Mouse (Mus musculus) ES-E14 (cell line): ENCODE data around the gene Zfp111. TPM values are rescaled to one million over a fixed set of nuclear protein-coding genes. Genes with fewer than 3 reads are reported as not detected.

Experiments
- DNase-seq: peaks from one replicate; pipeline ENCODE4 v3.0.0-alpha.2; 2013; ENCODE audit warnings: low read depth, low spot score
- H3K27ac ChIP-seq: 2 replicates; pipeline ENCODE4 v1.5.1; 2012; ENCODE audit warnings: low read depth, mild to moderate bottlenecking, low read length, moderate library complexity, mixed read lengths; ENCODE audit not compliant: poor library complexity, insufficient read depth, severe bottlenecking
- H3K36me3 ChIP-seq: 2 replicates; pipeline ENCODE4 v1.6.1; 2012; ENCODE audit warnings: mild to moderate bottlenecking, low read length, moderate library complexity, mixed read lengths; ENCODE audit not compliant: control insufficient read depth, poor library complexity, insufficient read depth, severe bottlenecking
- H3K4me1 ChIP-seq, 2 experiments: fragments of 150-350 bp in 1 of 2; sonication (generic) in 1 of 2; 2 replicates each; pipeline ENCODE4 v1.6.1; 2012; ENCODE audit warnings: low read length in 2 of 2, mild to moderate bottlenecking in 1 of 2, mixed read lengths in 1 of 2; ENCODE audit not compliant: control insufficient read depth in 2 of 2, insufficient read depth in 2 of 2, poor library complexity in 1 of 2
- H3K4me3 ChIP-seq, 2 experiments: fragments of 150-350 bp in 1 of 2; sonication (generic) in 1 of 2; 2 replicates each; pipeline ENCODE4 v1.5.1; 2012; ENCODE audit warnings: low read length in 2 of 2, low read depth in 1 of 2, mild to moderate bottlenecking in 1 of 2, mixed read lengths in 1 of 2; ENCODE audit not compliant: insufficient read depth in 1 of 2, poor library complexity in 1 of 2, severe bottlenecking in 1 of 2
- H3K9ac ChIP-seq: 2 replicates; pipeline ENCODE4 v1.6.1; 2012; ENCODE audit warnings: low read depth, mild to moderate bottlenecking, low read length, mixed read lengths; ENCODE audit not compliant: poor library complexity, insufficient read depth, severe bottlenecking
- H3K9me3 ChIP-seq: fragments of 150-350 bp; sonication (generic); 2 replicates; pipeline ENCODE4 v1.6.1; 2012; ENCODE audit warnings: low read depth, mild to moderate bottlenecking, low read length; ENCODE audit not compliant: control insufficient read depth, insufficient read depth
- CHD2 ChIP-seq: IDR thresholded peaks from 2 replicates; pipeline ENCODE4 v1.6.1; 2014; ENCODE audit warnings: mild to moderate bottlenecking, low read depth, low read length, inconsistent platforms
- HCFC1 ChIP-seq: IDR thresholded peaks from 2 replicates; pipeline ENCODE4 v1.6.1; 2012; ENCODE audit warnings: low read length, inconsistent platforms, borderline replicate concordance; ENCODE audit not compliant: insufficient read depth
- MAFK ChIP-seq: IDR thresholded peaks from 2 replicates; pipeline ENCODE4 v1.6.1; 2014; ENCODE audit warnings: mild to moderate bottlenecking, low read depth, low read length, inconsistent platforms; ENCODE audit not compliant: insufficient read depth
- ZC3H11A ChIP-seq: IDR thresholded peaks from 2 replicates; pipeline ENCODE4 v1.6.1; 2012; ENCODE audit warnings: low read depth, mild to moderate bottlenecking, inconsistent platforms, low read length, borderline replicate concordance
- ZNF384 ChIP-seq: IDR thresholded peaks from 2 replicates; pipeline ENCODE4 v1.6.1; 2012; ENCODE audit warnings: low read depth, low read length, inconsistent platforms
- in situ Hi-C, 2 experiments: fragments of 600-800 bp; cut with MboI; formaldehyde crosslinking; loops; one replicate each; pipeline ENCODE4 v1.15.1; 2025; ENCODE audit warnings: low sequenced_read_pairs in 2 of 2, inconsistent platforms in 1 of 2; ENCODE audit not compliant: unreplicated experiment in 2 of 2
- total RNA-seq: library from RNA; depleted of rRNA; stranded (reverse); fragments of 300-350 nt; gene quantifications from 2 replicates; pipeline ENCODE4 v1.2.3, GENCODE M21; 2012

Gene Zfp111
- total RNA-seq, 1 experiment: 8.5 TPM

DNA sequence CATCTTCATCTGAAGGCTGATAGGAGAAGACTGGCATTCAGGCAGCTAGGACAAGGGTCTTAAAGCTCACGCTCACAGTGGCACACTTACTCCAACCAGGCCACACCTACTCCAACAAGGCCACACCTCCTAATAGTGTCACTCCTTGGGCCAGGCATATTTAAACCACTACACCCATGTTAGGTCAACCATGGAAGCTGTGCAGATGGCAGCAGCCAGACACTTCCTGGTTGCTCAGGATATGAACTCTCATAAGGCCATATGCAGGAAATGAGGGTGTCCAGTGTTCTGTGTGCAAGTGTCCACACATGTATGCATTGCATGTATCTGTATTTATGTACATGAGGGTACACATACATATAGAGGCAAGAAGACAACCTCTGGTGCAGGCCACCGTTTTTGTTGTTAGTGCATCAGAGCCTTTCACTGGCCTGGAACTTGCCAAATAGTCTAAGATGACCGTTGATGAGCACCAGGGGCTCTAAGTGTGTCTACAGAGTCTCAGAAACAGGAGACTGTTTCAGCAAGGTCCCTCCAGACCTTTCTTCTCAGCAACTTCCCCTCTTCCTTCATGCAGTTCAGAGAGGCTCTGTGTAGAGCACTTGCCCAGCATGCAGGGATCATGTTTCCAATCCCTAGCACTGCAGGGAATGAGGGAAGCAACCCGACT lies 22.2 kb downstream of the Zfp111 start:
- no peak overlapping the region for H3K9ac ChIP-seq
- DNase-seq: no peak
- TF ChIP-seq ZNF384 (no peak), MAFK (no peak), HCFC1 (no peak), ZC3H11A (no peak), CHD2 (no peak)
- no peaks in the 10 kb centered on the region for H3K9me3 ChIP-seq
- in situ Hi-C loops: no loop called here
- H3K4me3 ChIP-seq: no peak overlapping the region
- H3K4me1 ChIP-seq: peaks cover 0 to 2% of the 10 kb centered on the region in 2 experiments; a peak in 2 of 4 replicates
- H3K36me3 ChIP-seq: no peaks in the 10 kb centered on the region
- no peak overlapping the region for H3K27ac ChIP-seq

DNA sequence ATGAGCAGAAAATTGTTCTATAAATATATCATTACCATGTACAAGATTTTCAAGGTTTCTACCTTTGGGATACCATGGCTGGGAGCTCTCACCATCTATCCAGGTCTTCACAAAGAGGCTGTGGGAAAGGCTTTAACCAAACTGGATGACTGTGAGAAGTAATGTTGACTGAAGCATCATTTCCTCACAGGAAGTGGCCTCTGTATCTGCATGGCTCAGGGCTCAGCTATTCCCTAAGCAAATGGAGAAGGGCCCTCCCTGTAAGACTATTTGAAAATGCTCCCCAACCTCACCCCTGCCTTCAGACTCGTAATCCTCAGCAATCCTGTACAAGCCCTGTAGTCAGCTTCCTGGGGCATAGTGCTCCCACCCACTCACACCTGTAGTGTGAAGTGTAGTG lies 23.6 kb downstream of the Zfp111 start:
- DNase-seq: no peak
- in situ Hi-C loops: no loop called here
- TF ChIP-seq ZC3H11A: no peak
- no peak for TF ChIP-seq MAFK
- no peak for TF ChIP-seq ZNF384
- TF ChIP-seq CHD2: no peak
- TF ChIP-seq HCFC1: no peak
- Histone ChIP-seq H3K36me3 (no peaks in the 10 kb centered on the region), H3K4me3 (no peak overlapping the region), H3K9ac (no peak overlapping the region), H3K27ac (no peak overlapping the region), H3K4me1 (peaks cover 0 to 2% of the 10 kb centered on the region in 2 experiments; a peak in 2 of 4 replicates), H3K9me3 (no peaks in the 10 kb centered on the region)

DNA sequence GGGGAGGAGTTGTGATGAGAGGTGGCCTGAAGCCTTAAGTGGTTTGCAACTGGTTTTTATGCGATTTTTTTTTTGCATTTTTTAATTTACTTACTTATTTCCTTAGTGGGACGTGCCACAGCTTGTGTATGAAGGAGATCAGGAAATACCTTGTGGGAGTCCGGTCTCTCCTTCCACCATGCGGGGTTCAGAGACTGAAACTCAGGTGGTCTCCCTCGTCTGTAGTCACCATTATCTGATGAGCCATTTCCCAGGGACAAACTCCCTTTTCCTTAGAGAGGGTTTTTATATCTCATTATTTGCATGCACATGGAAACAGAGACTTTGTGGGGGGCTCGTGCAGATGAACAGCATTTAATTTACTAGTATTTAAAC lies 35.9 kb downstream of the Zfp111 start:
- no peak overlapping the region for H3K9ac ChIP-seq
- H3K36me3 ChIP-seq: peaks cover 2% of the 10 kb centered on the region; the same call in 1 of the 2 replicates
- H3K27ac ChIP-seq: no peak overlapping the region
- no peak for DNase-seq
- H3K4me3 ChIP-seq: peak overlapping the region; percentile 78 to 98
- no peaks in the 10 kb centered on the region for H3K9me3 ChIP-seq
- peaks cover 0 to 3% of the 10 kb centered on the region in 2 experiments; a peak in 1 of 4 replicates for H3K4me1 ChIP-seq
- TF ChIP-seq ZNF384: no peak
- in situ Hi-C loops: no loop called here

DNA sequence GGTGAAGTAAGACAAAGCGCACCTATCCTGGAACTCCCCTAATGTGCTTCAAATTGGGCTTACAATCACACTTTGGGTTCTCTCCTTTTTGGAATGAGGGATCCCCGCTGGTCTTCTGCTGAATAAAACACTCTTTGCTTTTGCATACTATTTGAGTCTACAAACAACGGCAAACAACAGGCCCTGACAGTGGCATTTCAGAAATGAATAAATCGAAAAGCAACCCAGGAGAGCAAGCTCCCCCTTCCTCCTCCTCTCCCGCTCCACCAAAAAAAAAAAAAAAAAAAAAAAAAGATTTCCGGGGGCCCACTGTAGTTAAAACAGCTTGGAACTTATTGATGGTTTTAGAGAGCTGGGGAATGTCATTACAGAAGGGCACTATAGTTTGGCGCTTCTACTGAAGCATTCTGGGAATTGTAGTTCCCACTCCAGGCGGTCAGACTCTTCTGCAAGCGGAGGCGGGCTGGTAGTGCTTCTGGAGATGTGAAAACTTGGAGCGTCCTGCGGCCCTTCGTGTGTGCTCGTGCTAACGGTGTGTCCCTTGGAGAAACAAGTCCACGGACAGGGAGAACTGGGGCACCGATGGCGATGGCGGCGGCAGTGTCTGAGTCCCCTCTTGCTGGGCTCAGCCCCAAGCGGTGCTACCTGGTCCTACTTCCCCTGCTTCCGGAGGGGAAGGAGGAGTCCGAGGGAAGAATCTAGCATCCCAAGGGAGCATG lies 36.5 kb downstream of the Zfp111 start, which contains the start of gene Zfp114:
Zfp114 (plus strand) TSS at position 443 of the 719 bp plus-strand sequence.
- H3K9ac ChIP-seq: peak within 1 kb of the TSS; percentile 77; the same call in 1 of the 2 replicates
- peaks cover 2% of the 10 kb centered on the region; the same call in 1 of the 2 replicates for H3K36me3 ChIP-seq
- TF ChIP-seq MAFK (no peak), ZNF384 (no peak), ZC3H11A (no peak), HCFC1 (peak; percentile 89), CHD2 (no peak)
- in situ Hi-C loops: no loop called here
- no peak within 1 kb of the TSS for H3K27ac ChIP-seq
- DNase-seq: peak; percentile 68
- peak within 1 kb of the TSS; percentile 78 to 98 for H3K4me3 ChIP-seq
- H3K4me1 ChIP-seq: peaks cover 0 to 3% of the 10 kb centered on the region in 2 experiments; a peak in 1 of 4 replicates
- H3K9me3 ChIP-seq: no peaks in the 10 kb centered on the region
